Mouse (Mus musculus) hindbrain, embryonic 10.5 days (tissue): ENCODE measurements around the gene Rimbp2. TPM values are rescaled to one million over a fixed set of nuclear protein-coding genes. Genes with fewer than 3 reads are reported as not detected.
A peak's percentile ranks its signal among the peaks of the same experiment; 100 is the strongest.

Experiments
- DNase-seq: peaks from one replicate; pipeline ENCODE4 v3.0.0-alpha.2; 2017; ENCODE audit warnings: low spot score
- H3K27ac ChIP-seq: fragments of 300-500 bp; sonication (generic); 2 replicates; pipeline ENCODE4 v1.5.1; 2016; ENCODE audit warnings: mild to moderate bottlenecking, moderate library complexity
- H3K27me3 ChIP-seq: fragments of 300-500 bp; sonication (generic); 2 replicates; pipeline ENCODE4 v1.6.1; 2016; ENCODE audit warnings: mild to moderate bottlenecking; ENCODE audit not compliant: poor library complexity, insufficient read depth, severe bottlenecking
- H3K36me3 ChIP-seq: fragments of 300-500 bp; sonication (generic); 2 replicates; pipeline ENCODE4 v1.6.1; 2016; ENCODE audit warnings: mild to moderate bottlenecking, moderate library complexity
- H3K4me1 ChIP-seq: fragments of 300-500 bp; sonication (generic); replicated peaks from 2 replicates; pipeline ENCODE4 v1.6.1; 2016; ENCODE audit warnings: mild to moderate bottlenecking
- H3K4me3 ChIP-seq: fragments of 300-500 bp; sonication (generic); 2 replicates; pipeline ENCODE4 v1.5.1; 2016; ENCODE audit warnings: mild to moderate bottlenecking, moderate library complexity
- H3K9me3 ChIP-seq: fragments of 300-500 bp; sonication (generic); 2 replicates; pipeline ENCODE4 v1.6.1; 2016; ENCODE audit warnings: mild to moderate bottlenecking, moderate library complexity
- WGBS: fragments of 180-500 bp; shearing (Covaris S2); methylation state at CpG from one replicate; pipeline ENCODE4 v1.1.7; 2016; 5-methylcytosine and 5-hydroxymethylcytosine counted together
- polyA plus RNA-seq: library from polyadenylated mRNA; unstranded; fragments of >200 nt; fragmentation: Nextera tagmentation; extraction: Ambion mirVana; gene quantifications from 2 replicates; pipeline ENCODE4 v1.2.1, GENCODE M21; 2016

Gene Rimbp2
- polyA plus RNA-seq, 1 experiment from 2014 or later, result 1.3 TPM

- H3K27me3 ChIP-seq, result no peaks in the 10 kb centered on the region
- no peak overlapping the region; the same call in 1 of the 2 replicates for H3K27ac ChIP-seq
- H3K36me3 ChIP-seq, result no peaks in the 10 kb centered on the region
- DNase-seq, result peak; percentile 82
- H3K9me3 ChIP-seq, result 0 out of 2 replicates have a peak, but pooled peaks cover 5% of the 10 kb centered on the region
- H3K4me1 ChIP-seq, result peaks cover 14% of the 10 kb centered on the region
- WGBS, result 17% methylated on average over 10 of the region's 10 CpGs
- H3K4me3 ChIP-seq, result no peak overlapping the region
These were observed 35.9 kb downstream of the Rimbp2 start for GRCm38 (mm10) chr5:128917116-128917959.

GRCm38 (mm10) chr5:128913820-128914219 is 39.5 kb downstream of the Rimbp2 start:
- Histone ChIP-seq H3K27me3 (no peaks in the 10 kb centered on the region), H3K4me3 (no peak overlapping the region), H3K27ac (no peak overlapping the region), H3K4me1 (peaks cover 11% of the 10 kb centered on the region), H3K9me3 (0 out of 2 replicates have a peak, but pooled peaks cover 5% of the 10 kb centered on the region), H3K36me3 (no peaks in the 10 kb centered on the region)
- 78% methylated on average over 3 of the region's 3 CpGs for WGBS
- DNase-seq, result no peak

GRCm38 (mm10) chr5:128912374-128912773 is 40.9 kb downstream of the Rimbp2 start:
- Histone ChIP-seq H3K9me3 (0 out of 2 replicates have a peak, but pooled peaks cover 5% of the 10 kb centered on the region), H3K36me3 (no peaks in the 10 kb centered on the region), H3K27me3 (no peaks in the 10 kb centered on the region), H3K27ac (no peak overlapping the region), H3K4me3 (no peak overlapping the region), H3K4me1 (peaks cover 13% of the 10 kb centered on the region)
- DNase-seq, result no peak
- 95% methylated on average over 3 of the region's 3 CpGs for WGBS

- Histone ChIP-seq H3K36me3 (no peaks in the 10 kb centered on the region), H3K27me3 (no peaks in the 10 kb centered on the region), H3K9me3 (0 out of 2 replicates have a peak, but pooled peaks cover 4% of the 10 kb centered on the region), H3K4me1 (0 out of 2 replicates have a peak, but pooled peaks cover 6% of the 10 kb centered on the region), H3K27ac (no peak overlapping the region), H3K4me3 (no peak overlapping the region)
- WGBS, result 84% methylated on average over 9 of the region's 9 CpGs
- no peak for DNase-seq
These were observed 41.7 kb downstream of the Rimbp2 start for GRCm38 (mm10) chr5:128911593-128911992.

- no peaks in the 10 kb centered on the region for H3K9me3 ChIP-seq
- no peak overlapping the region for H3K4me3 ChIP-seq
- peaks cover 48% of the 10 kb centered on the region for H3K4me1 ChIP-seq
- 26% methylated on average over 5 of the region's 5 CpGs for WGBS
- no peaks in the 10 kb centered on the region for H3K36me3 ChIP-seq
- no peaks in the 10 kb centered on the region for H3K27me3 ChIP-seq
- 0 out of 2 replicates have a peak overlapping the region, but pooled peaks have one; percentile 3 for H3K27ac ChIP-seq
- DNase-seq, result peak; percentile 40
These were observed 49.2 kb downstream of the Rimbp2 start for GRCm38 (mm10) chr5:128904113-128904512.

- WGBS, result 71% methylated on average over 12 of the region's 12 CpGs
- H3K36me3 ChIP-seq, result no peaks in the 10 kb centered on the region
- H3K4me3 ChIP-seq, result no peak overlapping the region
- peaks cover 46% of the 10 kb centered on the region for H3K4me1 ChIP-seq
- H3K27me3 ChIP-seq, result no peaks in the 10 kb centered on the region
- H3K9me3 ChIP-seq, result 0 out of 2 replicates have a peak, but pooled peaks cover 2% of the 10 kb centered on the region
- DNase-seq, result no peak
- no peak overlapping the region for H3K27ac ChIP-seq
These were observed 50.2 kb downstream of the Rimbp2 start for GRCm38 (mm10) chr5:128903120-128903519.

- no peaks in the 10 kb centered on the region for H3K27me3 ChIP-seq
- no peak for DNase-seq
- H3K27ac ChIP-seq, result peak overlapping the region; percentile 29; the same call in 1 of the 2 replicates
- H3K36me3 ChIP-seq, result no peaks in the 10 kb centered on the region
- H3K9me3 ChIP-seq, result 0 out of 2 replicates have a peak, but pooled peaks cover 2% of the 10 kb centered on the region
- WGBS, result 53% methylated on average over 13 of the region's 13 CpGs
- no peak overlapping the region for H3K4me3 ChIP-seq
- H3K4me1 ChIP-seq, result peaks cover 38% of the 10 kb centered on the region
These were observed 53.3 kb downstream of the Rimbp2 start for GRCm38 (mm10) chr5:128899971-128900370.

- H3K9me3 ChIP-seq, result 0 out of 2 replicates have a peak, but pooled peaks cover 2% of the 10 kb centered on the region
- H3K27ac ChIP-seq, result no peak overlapping the region
- no peak for DNase-seq
- no peaks in the 10 kb centered on the region for H3K27me3 ChIP-seq
- no peaks in the 10 kb centered on the region for H3K36me3 ChIP-seq
- H3K4me1 ChIP-seq, result peaks cover 9% of the 10 kb centered on the region
- WGBS, result 86% methylated on average over 5 of the region's 5 CpGs
- no peak overlapping the region for H3K4me3 ChIP-seq
These were observed 58.4 kb downstream of the Rimbp2 start for GRCm38 (mm10) chr5:128894921-128895320.

- DNase-seq, result no peak
- Histone ChIP-seq H3K27ac (no peak overlapping the region), H3K27me3 (no peaks in the 10 kb centered on the region), H3K4me3 (no peak overlapping the region), H3K9me3 (no peaks in the 10 kb centered on the region), H3K4me1 (0 out of 2 replicates have a peak, but pooled peaks cover 4% of the 10 kb centered on the region), H3K36me3 (no peaks in the 10 kb centered on the region)
- WGBS, result 84% methylated on average over 3 of the region's 3 CpGs
These were observed 65.7 kb downstream of the Rimbp2 start for GRCm38 (mm10) chr5:128887546-128887945.

GRCm38 (mm10) chr5:128884320-128884719 is 69.0 kb downstream of the Rimbp2 start:
- no peaks in the 10 kb centered on the region for H3K36me3 ChIP-seq
- WGBS, result 87% methylated on average over 5 of the region's 5 CpGs
- DNase-seq, result no peak
- no peaks in the 10 kb centered on the region for H3K9me3 ChIP-seq
- H3K4me1 ChIP-seq, result no peaks in the 10 kb centered on the region
- no peak overlapping the region for H3K27ac ChIP-seq
- 0 out of 2 replicates have a peak, but pooled peaks cover under 1% of the 10 kb centered on the region for H3K27me3 ChIP-seq
- no peak overlapping the region for H3K4me3 ChIP-seq

GRCm38 (mm10) chr5:128879092-128879491 is 74.2 kb downstream of the Rimbp2 start:
- Histone ChIP-seq H3K4me3 (no peak overlapping the region), H3K36me3 (no peaks in the 10 kb centered on the region), H3K9me3 (no peaks in the 10 kb centered on the region), H3K4me1 (peaks cover 12% of the 10 kb centered on the region; the same call in 1 of the 2 replicates), H3K27ac (no peak overlapping the region), H3K27me3 (peaks cover 9% of the 10 kb centered on the region; the same call in 1 of the 2 replicates)
- 38% methylated on average over 3 of the region's 3 CpGs for WGBS
- DNase-seq, result no peak

GRCm38 (mm10) chr5:128877425-128878035 is 75.8 kb downstream of the Rimbp2 start:
- H3K27ac ChIP-seq, result no peak overlapping the region
- DNase-seq, result no peak
- H3K9me3 ChIP-seq, result no peaks in the 10 kb centered on the region
- H3K27me3 ChIP-seq, result peaks cover 9% of the 10 kb centered on the region; the same call in 1 of the 2 replicates
- H3K36me3 ChIP-seq, result no peaks in the 10 kb centered on the region
- WGBS, result 23% methylated on average over 16 of the region's 16 CpGs
- peaks cover 12% of the 10 kb centered on the region; the same call in 1 of the 2 replicates for H3K4me1 ChIP-seq
- no peak overlapping the region for H3K4me3 ChIP-seq

- Histone ChIP-seq H3K36me3 (no peaks in the 10 kb centered on the region), H3K4me3 (no peak overlapping the region), H3K27me3 (no peaks in the 10 kb centered on the region), H3K27ac (no peak overlapping the region), H3K4me1 (peaks cover 10% of the 10 kb centered on the region; the same call in 1 of the 2 replicates), H3K9me3 (no peaks in the 10 kb centered on the region)
- WGBS, result 73% methylated on average over 3 of the region's 3 CpGs
- DNase-seq, result no peak
These were observed 81.6 kb downstream of the Rimbp2 start for GRCm38 (mm10) chr5:128871706-128872105.
